Mouse (Mus musculus) midbrain, embryonic 14.5 days (tissue): ENCODE measurements around the gene Kpnb1. TPM values are rescaled to one million over a fixed set of nuclear protein-coding genes. Genes with fewer than 3 reads are reported as not detected.

Source experiments
- ATAC-seq: fragments of 200-750 bp; cut with Nextera tagmentation; 2 replicates; pipeline ENCODE4 v1.8.0; 2017; ENCODE audit warnings: moderate number of reproducible peaks, moderate library complexity; ENCODE audit not compliant: low FRiP score, low TSS enrichment
- DNase-seq: peaks from one replicate; pipeline ENCODE4 v3.0.0-alpha.2; 2015
- H3K27ac ChIP-seq: fragments of 300-500 bp; sonication (generic); replicated peaks from 2 replicates; pipeline ENCODE4 v1.5.1; 2014; ENCODE audit warnings: mild to moderate bottlenecking, low read depth, low read length, moderate library complexity
- H3K27me3 ChIP-seq: fragments of 300-500 bp; sonication (generic); 2 replicates; pipeline ENCODE4 v1.6.1; 2014; ENCODE audit warnings: low read length, control low read depth, mixed read lengths; ENCODE audit not compliant: control insufficient read depth, insufficient read depth
- H3K36me3 ChIP-seq: fragments of 300-500 bp; sonication (generic); 2 replicates; pipeline ENCODE4 v1.6.1; 2014; ENCODE audit warnings: low read length, control low read depth; ENCODE audit not compliant: control insufficient read depth, insufficient read depth
- H3K4me1 ChIP-seq: fragments of 300-500 bp; sonication (generic); 2 replicates; pipeline ENCODE4 v1.6.1; 2014; ENCODE audit warnings: mild to moderate bottlenecking, antibody characterized with exemption, low read length, control low read depth; ENCODE audit not compliant: control insufficient read depth, insufficient read depth
- H3K4me2 ChIP-seq: fragments of 300-500 bp; sonication (generic); 2 replicates; pipeline ENCODE4 v1.6.1; 2014; ENCODE audit warnings: mild to moderate bottlenecking, low read length, moderate library complexity
- H3K4me3 ChIP-seq: fragments of 300-500 bp; sonication (generic); replicated peaks from 2 replicates; pipeline ENCODE4 v1.5.1; 2014; ENCODE audit warnings: low read depth, low read length
- H3K9ac ChIP-seq: fragments of 300-500 bp; sonication (generic); replicated peaks from 2 replicates; pipeline ENCODE4 v1.6.1; 2014; ENCODE audit warnings: mild to moderate bottlenecking, low read length, moderate library complexity
- H3K9me3 ChIP-seq: fragments of 300-500 bp; sonication (generic); 2 replicates; pipeline ENCODE4 v1.6.1; 2016; ENCODE audit warnings: low read length, control low read depth, mixed read lengths; ENCODE audit not compliant: control insufficient read depth
- WGBS: fragments of 180-500 bp; shearing (Covaris S2); extraction: QIAGEN DNeasy Blood & Tissue Kit; methylation state at CpG from one replicate; pipeline ENCODE4 v1.1.7; 2014; 5-methylcytosine and 5-hydroxymethylcytosine counted together
- polyA plus RNA-seq: library from polyadenylated mRNA; unstranded; fragments of >200 nt; fragmentation: Nextera tagmentation; extraction: Ambion mirVana; gene quantifications from 2 replicates; pipeline ENCODE4 v1.2.1, GENCODE M21; 2014

Gene Kpnb1
- polyA plus RNA-seq, 1 experiment from 2014 or later: 48.6 TPM

DNA sequence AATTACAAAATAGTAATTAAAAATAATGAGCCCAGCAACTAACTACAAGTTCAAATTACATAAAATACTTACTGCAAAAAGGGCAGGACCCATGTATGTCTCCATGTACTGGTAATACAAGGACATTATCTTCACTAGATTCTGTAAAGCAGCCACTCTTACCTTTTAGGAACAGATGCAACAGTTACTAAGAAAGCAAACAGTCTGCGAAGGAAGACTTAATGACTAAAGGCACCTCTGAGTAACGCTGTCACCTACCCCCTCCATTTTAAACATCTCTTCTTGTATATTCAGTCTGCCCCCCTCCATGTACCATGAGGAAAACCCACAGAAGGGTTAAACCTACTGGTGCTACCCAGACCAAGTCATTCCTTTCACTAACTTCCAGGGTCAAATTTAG is 9.5 kb downstream of the Kpnb1 start:
- Histone ChIP-seq H3K27ac (no peak overlapping the region), H3K4me2 (no peak overlapping the region), H3K27me3 (no peaks in the 10 kb centered on the region), H3K4me1 (no peaks in the 10 kb centered on the region), H3K4me3 (no peak overlapping the region), H3K9me3 (no peaks in the 10 kb centered on the region), H3K36me3 (peaks cover 99% of the 10 kb centered on the region), H3K9ac (no peak overlapping the region)
- ATAC-seq: no peak
- DNase-seq: no peak
- WGBS: 96% methylated on average over 2 of the region's 2 CpGs

DNA sequence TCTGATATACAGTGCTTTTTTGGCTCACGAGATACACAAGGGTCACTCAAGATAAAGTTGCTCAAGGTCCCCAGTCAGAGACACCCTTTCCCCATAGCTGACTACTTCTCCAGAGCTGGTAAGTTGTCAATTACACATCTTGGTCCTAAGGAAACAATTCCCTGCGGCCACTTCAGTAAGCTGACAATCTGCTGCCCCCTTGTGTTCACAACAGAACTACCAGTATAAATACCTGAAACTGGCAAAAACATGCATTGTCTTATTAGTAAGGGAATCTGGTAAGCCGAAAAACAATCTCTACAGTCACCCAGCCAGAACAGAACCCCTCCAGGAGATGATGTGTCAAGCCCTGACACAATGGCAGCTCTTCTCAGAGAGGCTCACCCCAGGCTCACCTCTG is 10.8 kb downstream of the Kpnb1 start:
- H3K4me3 ChIP-seq: no peak overlapping the region
- H3K4me2 ChIP-seq: no peak overlapping the region
- ATAC-seq: no peak
- H3K9me3 ChIP-seq: no peaks in the 10 kb centered on the region
- DNase-seq: peak; percentile 88
- H3K36me3 ChIP-seq: peaks cover 99% of the 10 kb centered on the region
- no peak overlapping the region for H3K9ac ChIP-seq
- no peaks in the 10 kb centered on the region for H3K27me3 ChIP-seq
- 55% methylated on average over 3 of the region's 3 CpGs for WGBS
- H3K4me1 ChIP-seq: no peaks in the 10 kb centered on the region
- H3K27ac ChIP-seq: no peak overlapping the region

DNA sequence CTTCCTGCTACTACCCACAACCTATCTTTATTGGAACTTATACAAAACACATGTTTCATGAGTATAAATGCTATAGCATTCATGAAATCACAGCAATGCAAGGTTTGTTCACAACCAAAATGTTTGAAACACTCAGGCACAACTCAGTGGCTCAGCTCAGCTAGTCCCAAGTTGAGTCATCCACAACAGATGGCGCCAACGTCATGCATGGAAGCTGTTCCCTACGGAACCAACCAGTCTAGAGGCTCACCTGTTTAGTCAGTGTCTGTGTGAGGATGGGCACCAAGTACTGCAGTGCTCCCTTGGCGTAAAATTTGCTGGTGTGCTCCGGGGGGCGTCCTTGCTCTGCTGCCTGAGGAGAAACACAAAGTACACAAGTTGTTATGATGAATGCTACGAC is 12.2 kb downstream of the Kpnb1 start:
- no peak overlapping the region for H3K4me3 ChIP-seq
- H3K4me2 ChIP-seq: no peak overlapping the region
- no peaks in the 10 kb centered on the region for H3K27me3 ChIP-seq
- H3K9me3 ChIP-seq: no peaks in the 10 kb centered on the region
- H3K4me1 ChIP-seq: no peaks in the 10 kb centered on the region
- WGBS: 97% methylated on average over 7 of the region's 7 CpGs
- no peak overlapping the region for H3K27ac ChIP-seq
- peaks cover 99% of the 10 kb centered on the region for H3K36me3 ChIP-seq
- no peak for DNase-seq
- ATAC-seq: no peak
- H3K9ac ChIP-seq: no peak overlapping the region

DNA sequence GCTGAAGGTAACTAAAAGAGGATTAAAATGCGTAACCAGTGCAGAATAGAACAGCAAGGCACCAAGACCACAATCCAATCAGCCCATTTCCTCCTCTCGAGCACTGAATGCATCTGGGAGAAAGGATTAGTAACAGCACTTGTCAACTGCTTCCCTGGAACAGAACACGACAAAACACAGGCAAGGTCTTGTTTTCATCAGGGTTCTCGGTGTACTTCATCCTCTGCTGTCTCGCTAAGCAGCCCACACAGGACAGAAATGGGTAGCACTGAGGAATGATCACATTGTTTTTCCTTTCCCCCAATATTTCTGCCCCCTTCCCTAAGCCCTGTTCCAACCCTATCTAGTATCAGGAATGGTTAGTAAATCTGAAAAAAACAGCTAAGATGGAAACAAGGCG is 27.3 kb downstream of the Kpnb1 start:
- Histone ChIP-seq H3K4me1 (no peaks in the 10 kb centered on the region), H3K4me3 (no peak overlapping the region), H3K4me2 (no peak overlapping the region), H3K9me3 (no peaks in the 10 kb centered on the region), H3K36me3 (peaks cover 87% of the 10 kb centered on the region), H3K27ac (0 out of 2 replicates have a peak overlapping the region, but pooled peaks have one; percentile 20), H3K27me3 (no peaks in the 10 kb centered on the region), H3K9ac (no peak overlapping the region)
- WGBS: 40% methylated on average over 6 of the region's 6 CpGs
- peak; percentile 31 for DNase-seq
- no peak for ATAC-seq

DNA sequence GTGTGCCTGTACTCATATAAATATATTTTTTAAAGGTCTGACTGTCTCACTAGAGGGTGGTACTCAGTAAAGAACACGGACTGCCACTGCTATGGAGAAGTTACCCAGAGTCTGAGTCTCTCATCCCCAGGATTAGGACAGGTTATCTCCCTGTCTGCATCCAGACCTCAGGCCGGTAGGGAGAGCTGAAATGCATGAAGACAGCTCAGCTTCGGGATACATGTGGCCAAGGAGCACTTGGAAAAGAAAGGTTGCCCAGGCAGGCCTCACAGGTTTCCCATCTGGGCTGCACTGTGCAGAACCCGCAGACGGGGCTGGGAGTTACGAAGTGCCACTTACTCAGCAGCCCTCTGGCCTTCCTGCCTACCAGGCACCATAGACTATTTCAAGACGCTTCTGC is 30.7 kb downstream of the Kpnb1 start:
- Histone ChIP-seq H3K27me3 (no peaks in the 10 kb centered on the region), H3K9ac (no peak overlapping the region), H3K9me3 (no peaks in the 10 kb centered on the region), H3K36me3 (peaks cover 56% of the 10 kb centered on the region), H3K4me2 (no peak overlapping the region), H3K4me1 (peaks cover 10% of the 10 kb centered on the region), H3K4me3 (no peak overlapping the region), H3K27ac (no peak overlapping the region)
- DNase-seq: no peak
- no peak for ATAC-seq
- WGBS: 80% methylated on average over 7 of the region's 7 CpGs

DNA sequence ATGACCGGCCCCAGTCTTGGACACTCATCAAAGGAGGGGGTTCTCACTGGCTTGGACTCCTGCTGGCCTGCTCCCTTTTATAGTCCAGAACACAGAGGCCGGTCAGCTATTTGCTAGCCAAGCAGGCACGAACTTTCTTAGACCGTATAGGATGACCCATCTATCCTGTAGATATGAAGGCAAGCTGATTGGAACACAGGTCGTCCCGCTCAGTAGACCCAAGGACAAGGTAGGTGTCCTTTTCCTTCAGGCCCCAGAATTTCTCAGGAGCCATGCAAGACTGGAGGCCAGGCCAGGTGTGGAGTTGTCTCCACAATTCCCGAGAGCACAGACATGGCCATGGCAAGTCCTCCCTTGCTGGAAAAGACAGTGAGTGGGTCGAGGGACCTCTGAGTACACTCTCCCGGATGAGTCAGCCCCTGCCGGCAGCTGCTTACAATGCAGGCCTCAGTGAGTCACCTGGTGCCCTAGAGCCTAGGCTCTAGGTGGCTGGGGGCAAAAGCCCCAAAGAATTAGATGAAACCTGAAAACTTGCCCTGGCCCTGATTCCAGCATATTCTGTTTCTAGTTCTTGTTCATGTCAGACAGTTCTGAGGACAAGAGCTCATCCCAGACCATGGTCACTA is 34.9 kb downstream of the Kpnb1 start:
- Histone ChIP-seq H3K4me3 (0 out of 2 replicates have a peak overlapping the region, but pooled peaks have one; percentile 2), H3K4me1 (peaks cover 21% of the 10 kb centered on the region), H3K4me2 (peak overlapping the region; percentile 77), H3K27ac (no peak overlapping the region), H3K27me3 (no peaks in the 10 kb centered on the region), H3K36me3 (peaks cover 18% of the 10 kb centered on the region), H3K9ac (no peak overlapping the region; the same call in 1 of the 2 replicates), H3K9me3 (no peaks in the 10 kb centered on the region)
- DNase-seq: peak; percentile 41
- ATAC-seq: no peak
- WGBS: 15% methylated on average over 10 of the region's 10 CpGs

DNA sequence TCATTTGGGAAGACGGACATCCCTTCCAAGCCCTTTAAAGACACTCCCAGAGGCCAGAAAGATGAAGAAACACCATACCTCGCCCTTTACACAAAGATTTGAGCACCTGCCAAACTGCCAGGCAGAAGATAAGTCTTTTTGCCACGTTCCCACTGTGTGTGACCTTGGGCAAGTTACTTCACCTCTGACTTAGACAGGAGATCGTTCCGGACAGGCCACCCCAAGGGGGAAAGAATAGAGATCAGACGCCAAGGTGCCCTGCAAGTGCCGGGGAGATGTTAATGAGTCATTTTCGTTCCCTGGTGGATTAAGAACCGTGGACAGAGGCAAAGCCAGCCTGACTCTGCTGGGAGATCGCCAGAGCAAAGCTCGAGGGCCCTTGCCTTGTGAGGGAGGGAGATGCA is 35.7 kb downstream of the Kpnb1 start:
- peaks cover 16% of the 10 kb centered on the region; the same call in 1 of the 2 replicates for H3K36me3 ChIP-seq
- no peaks in the 10 kb centered on the region for H3K27me3 ChIP-seq
- DNase-seq (peak; percentile 45), ATAC-seq (no peak)
- peak overlapping the region; percentile 96; the same call in 1 of the 2 replicates for H3K27ac ChIP-seq
- no peaks in the 10 kb centered on the region for H3K9me3 ChIP-seq
- peak overlapping the region; percentile 73 for H3K4me3 ChIP-seq
- peak overlapping the region; percentile 81; the same call in 1 of the 2 replicates for H3K9ac ChIP-seq
- peaks cover 21% of the 10 kb centered on the region for H3K4me1 ChIP-seq
- whole genome bisulfite sequencing: under 1% methylated on average over 11 of the region's 11 CpGs
- H3K4me2 ChIP-seq: peak overlapping the region; percentile 77

DNA sequence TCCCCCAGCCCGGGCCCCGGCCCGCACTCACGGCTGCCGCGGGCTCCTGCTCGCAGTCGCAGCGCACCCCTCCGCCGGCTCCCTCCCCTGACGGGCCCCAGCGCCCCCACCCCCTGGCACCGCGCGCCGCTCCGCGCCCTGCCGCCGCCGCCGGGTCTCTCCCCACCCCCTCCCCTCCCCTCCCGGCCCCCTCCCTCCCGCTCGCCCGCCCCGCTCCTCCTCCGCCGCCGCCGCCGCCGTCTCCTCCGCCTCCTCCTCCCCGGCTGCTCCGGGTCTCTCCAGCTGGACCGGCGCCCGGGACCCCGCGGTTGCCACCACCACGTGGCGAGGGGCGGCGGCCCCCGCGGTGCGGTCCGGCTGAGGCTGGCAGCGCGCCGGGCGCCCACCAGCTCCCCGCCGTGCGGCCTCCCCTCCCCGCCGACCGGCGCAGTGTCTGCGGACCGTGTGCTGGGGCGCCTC is 36.3 kb downstream of the Kpnb1 start, which contains the start of gene Tbkbp1:
Tbkbp1 (minus strand) TSS at position 153 of the 459 bp plus-strand sequence.
- peak within 1 kb of the TSS; percentile 96 for H3K27ac ChIP-seq
- H3K4me2 ChIP-seq: peak within 1 kb of the TSS; percentile 77
- no peaks in the 10 kb centered on the region for H3K9me3 ChIP-seq
- WGBS: under 1% methylated on average over 39 of the region's 64 CpGs
- H3K36me3 ChIP-seq: peaks cover 17% of the 10 kb centered on the region
- DNase-seq (peak; percentile 78), ATAC-seq (peak; percentile 39)
- H3K27me3 ChIP-seq: no peaks in the 10 kb centered on the region
- H3K9ac ChIP-seq: peak within 1 kb of the TSS; percentile 81
- H3K4me3 ChIP-seq: peak within 1 kb of the TSS; percentile 73
- peaks cover 21% of the 10 kb centered on the region for H3K4me1 ChIP-seq
